Mouse (Mus musculus): ENCODE results near the gene Arhgap44.

Gene Arhgap44

GRCm38 (mm10) chr11:65162767-65163120, at the start of gene Arhgap44:
Gene Arhgap44 (minus strand): TSS chr11:65162961.
- DNase-seq: peak; percentile 81

- DNase-seq: no peak
These were observed 48.9 kb upstream of the Arhgap44 start for GRCm38 (mm10) chr11:65211701-65212100.

GRCm38 (mm10) chr11:65209441-65209840, 46.7 kb upstream of the Arhgap44 start:
- DNase-seq: peak; percentile 43

- peak; percentile 67 for DNase-seq
These were observed 42.5 kb upstream of the Arhgap44 start for GRCm38 (mm10) chr11:65205306-65205705.

GRCm38 (mm10) chr11:65204651-65205050, 41.9 kb upstream of the Arhgap44 start:
- DNase-seq: peak; percentile 67

GRCm38 (mm10) chr11:65203020-65203419, 40.3 kb upstream of the Arhgap44 start:
- DNase-seq: no peak

GRCm38 (mm10) chr11:65202236-65202635, 39.5 kb upstream of the Arhgap44 start:
- DNase-seq: no peak

- DNase-seq: no peak
These were observed 35.3 kb upstream of the Arhgap44 start for GRCm38 (mm10) chr11:65198026-65198425.

GRCm38 (mm10) chr11:65197280-65197679, 34.5 kb upstream of the Arhgap44 start:
- DNase-seq: peak; percentile 80

- no peak for DNase-seq
These were observed 24.2 kb upstream of the Arhgap44 start for GRCm38 (mm10) chr11:65186974-65187373.

GRCm38 (mm10) chr11:65185114-65185513, 22.4 kb upstream of the Arhgap44 start:
- no peak for DNase-seq

GRCm38 (mm10) chr11:65170121-65170750, 7.5 kb upstream of the Arhgap44 start:
- DNase-seq: no peak

GRCm38 (mm10) chr11:65161881-65162766, 637 bp downstream of the Arhgap44 start:
- DNase-seq: no peak

- DNase-seq: no peak
These were observed 1.5 kb downstream of the Arhgap44 start for GRCm38 (mm10) chr11:65160991-65161880.

- no peak for DNase-seq
These were observed 3.0 kb downstream of the Arhgap44 start, which contains the start of gene 1700086D15Rik for GRCm38 (mm10) chr11:65159791-65160190. Gene 1700086D15Rik (minus strand): TSS chr11:65159891.

GRCm38 (mm10) chr11:65158658-65158990, 4.1 kb downstream of the Arhgap44 start:
- DNase-seq: no peak

GRCm38 (mm10) chr11:65157966-65158657, 4.6 kb downstream of the Arhgap44 start:
- no peak for DNase-seq

- no peak for DNase-seq
These were observed 9.8 kb downstream of the Arhgap44 start for GRCm38 (mm10) chr11:65153006-65153405.

- DNase-seq: no peak
These were observed 14.3 kb downstream of the Arhgap44 start for GRCm38 (mm10) chr11:65148441-65148840.

GRCm38 (mm10) chr11:65142838-65143417, 19.8 kb downstream of the Arhgap44 start:
- DNase-seq: no peak

- no peak for DNase-seq
These were observed 23.7 kb downstream of the Arhgap44 start for GRCm38 (mm10) chr11:65139030-65139429.

- DNase-seq: no peak
These were observed 25.6 kb downstream of the Arhgap44 start for GRCm38 (mm10) chr11:65137145-65137652.

Data from retina, postnatal 1 day (tissue).